Mouse (Mus musculus) MEL (cell line): Measurements from ENCODE around the gene Klf16. TPM values are rescaled to one million over a fixed set of nuclear protein-coding genes. Genes with fewer than 3 reads are reported as not detected.

Experiments
- DNase-seq: peaks from one replicate; pipeline ENCODE4 v3.0.0; 2011; ENCODE audit warnings: low read depth, low spot score
- H3K27ac ChIP-seq: 2 replicates; pipeline ENCODE4 v1.5.1; 2012; ENCODE audit warnings: low read depth, mild to moderate bottlenecking, control low read depth, low read length, moderate library complexity; ENCODE audit not compliant: control insufficient read depth
- H3K27me3 ChIP-seq, 2 experiments: fragments of 150-350 bp in 1 of 2; sonication (generic) in 1 of 2; 2 replicates each; pipeline ENCODE4 v1.6.1; 2012; ENCODE audit warnings: low read length in 2 of 2, mild to moderate bottlenecking in 2 of 2, improper control_type of control experiment in 1 of 2, moderate library complexity in 1 of 2; ENCODE audit not compliant: insufficient read depth in 2 of 2, control insufficient read depth in 1 of 2
- H3K36me3 ChIP-seq, 2 experiments: 2 replicates each; pipeline ENCODE4 v1.6.1; 2012 to 2014; ENCODE audit warnings: low read length in 2 of 2, improper control_type of control experiment in 1 of 2, inconsistent platforms in 1 of 2, mild to moderate bottlenecking in 1 of 2; ENCODE audit not compliant: insufficient read depth in 2 of 2, control insufficient read depth in 1 of 2
- H3K4me1 ChIP-seq, 2 experiments: fragments of 150-350 bp in 1 of 2; sonication (generic) in 1 of 2; 2 replicates each; pipeline ENCODE4 v1.6.1; 2012; ENCODE audit warnings: low read length in 2 of 2, improper control_type of control experiment in 1 of 2, mild to moderate bottlenecking in 1 of 2; ENCODE audit not compliant: insufficient read depth in 2 of 2, control insufficient read depth in 1 of 2
- H3K4me3 ChIP-seq, 2 experiments: fragments of 150-350 bp in 1 of 2; sonication (generic) in 1 of 2; 2 replicates each; pipeline ENCODE4 v1.5.1; 2012; ENCODE audit warnings: low read depth in 2 of 2, low read length in 2 of 2, mild to moderate bottlenecking in 2 of 2, moderate library complexity in 2 of 2, control low read depth in 1 of 2, improper control_type of control experiment in 1 of 2; ENCODE audit not compliant: control insufficient read depth in 1 of 2, insufficient read depth in 1 of 2
- H3K79me2 ChIP-seq: 2 replicates; pipeline ENCODE4 v1.6.1; 2012; ENCODE audit warnings: mild to moderate bottlenecking, low read length, moderate library complexity; ENCODE audit not compliant: control insufficient read depth, poor library complexity, insufficient read depth
- H3K9ac ChIP-seq: 2 replicates; pipeline ENCODE4 v1.6.1; 2012; ENCODE audit warnings: low read depth, mild to moderate bottlenecking, control low read depth, low read length, moderate library complexity; ENCODE audit not compliant: control insufficient read depth, poor library complexity, severe bottlenecking
- H3K9me3 ChIP-seq: fragments of 150-350 bp; sonication (generic); replicated peaks from 2 replicates; pipeline ENCODE4 v1.6.1; 2012; ENCODE audit warnings: mild to moderate bottlenecking, low read length, improper control_type of control experiment, moderate library complexity; ENCODE audit not compliant: insufficient read depth
- BHLHE40 ChIP-seq: IDR thresholded peaks from 2 replicates; pipeline ENCODE4 v1.6.1; 2012; ENCODE audit warnings: low read depth, mild to moderate bottlenecking, inconsistent platforms, low read length, improper control_type of control experiment, borderline replicate concordance
- CTCF ChIP-seq, 3 experiments: IDR thresholded peaks in 2 of 3; conservative IDR thresholded peaks in 1 of 3; 2 replicates each; pipeline ENCODE4 v1.5.1; 2011 to 2012; ENCODE audit warnings: low read length in 3 of 3, low read depth in 2 of 3, mild to moderate bottlenecking in 2 of 3, improper control_type of control experiment in 1 of 3, inconsistent platforms in 1 of 3, mixed read lengths in 1 of 3, moderate library complexity in 1 of 3; ENCODE audit not compliant: control insufficient read depth in 1 of 3, insufficient read depth in 1 of 3, poor library complexity in 1 of 3, severe bottlenecking in 1 of 3
- E2F4 ChIP-seq: IDR thresholded peaks from 2 replicates; pipeline ENCODE4 v1.6.1; 2011; ENCODE audit warnings: low read depth, low read length, improper control_type of control experiment, borderline replicate concordance
- GATA1 ChIP-seq: IDR thresholded peaks from 2 replicates; pipeline ENCODE4 v1.6.1; 2011; ENCODE audit warnings: low read depth, low read length, improper control_type of control experiment
- MAFK ChIP-seq: IDR thresholded peaks from 2 replicates; pipeline ENCODE4 v1.6.1; 2011; ENCODE audit warnings: low read depth, mild to moderate bottlenecking, low read length, improper control_type of control experiment, borderline replicate concordance
- MAX ChIP-seq: IDR thresholded peaks from 2 replicates; pipeline ENCODE4 v1.6.1; 2011; ENCODE audit warnings: low read length, improper control_type of control experiment
- POLR2A ChIP-seq, 2 experiments: IDR thresholded peaks; 2 replicates each; pipeline ENCODE4 v1.6.1; 2011 to 2012; ENCODE audit warnings: low read length in 2 of 2, mild to moderate bottlenecking in 2 of 2, control low read depth in 1 of 2, improper control_type of control experiment in 1 of 2, low read depth in 1 of 2, moderate library complexity in 1 of 2; ENCODE audit not compliant: control insufficient read depth in 1 of 2, insufficient read depth in 1 of 2, poor library complexity in 1 of 2
- RAD21 ChIP-seq: IDR thresholded peaks from 2 replicates; pipeline ENCODE4 v1.6.1; 2011; ENCODE audit warnings: mild to moderate bottlenecking, low read depth, low read length, improper control_type of control experiment
- SMC3 ChIP-seq: IDR thresholded peaks from 2 replicates; pipeline ENCODE4 v1.6.1; 2011; ENCODE audit warnings: low read depth, low read length, improper control_type of control experiment
- TAL1 ChIP-seq: IDR thresholded peaks from 2 replicates; pipeline ENCODE4 v1.6.1; 2012; ENCODE audit warnings: mild to moderate bottlenecking, inconsistent platforms, low read length, moderate library complexity, mixed read lengths
- TCF12 ChIP-seq: IDR thresholded peaks from 2 replicates; pipeline ENCODE4 v1.6.1; 2014; ENCODE audit warnings: low read depth, mild to moderate bottlenecking, inconsistent platforms, low read length, improper control_type of control experiment, moderate library complexity
- USF1 ChIP-seq: IDR thresholded peaks from 2 replicates; pipeline ENCODE4 v1.6.1; 2014; ENCODE audit warnings: low read depth, mild to moderate bottlenecking, inconsistent platforms, low read length, improper control_type of control experiment, moderate library complexity
- ZC3H11A ChIP-seq: IDR thresholded peaks from 2 replicates; pipeline ENCODE4 v1.6.1; 2012; ENCODE audit warnings: low read depth, mild to moderate bottlenecking, inconsistent platforms, low read length, improper control_type of control experiment
- ZNF384 ChIP-seq: IDR thresholded peaks from 2 replicates; pipeline ENCODE4 v1.6.1; 2012; ENCODE audit warnings: low read depth, mild to moderate bottlenecking, inconsistent platforms, low read length, improper control_type of control experiment
- polyA plus RNA-seq, 2 experiments: library from polyadenylated mRNA; stranded (reverse) in 1 of 2; unstranded in 1 of 2; fragments of >175 nt in 1 of 2; fragments of >200 nt in 1 of 2; gene quantifications; 2 replicates each; pipeline versions ENCODE4 v1.2.1 to v1.2.4; 2012; ENCODE audit warnings: low replicate concordance in 2 of 2, low read depth in 1 of 2; ENCODE audit not compliant: insufficient read length in 2 of 2, insufficient read depth in 1 of 2, missing spikeins in 1 of 2
- total RNA-seq: library from RNA; depleted of rRNA; stranded (reverse); fragments of 300-350 nt; gene quantifications from 2 replicates; pipeline ENCODE4 v1.2.3, GENCODE M21; 2012

The Klf16 gene
- total and polyA plus RNA-seq, 3 experiments: 37.1 to 51.1 TPM; not detected in 1

GRCm38 (mm10) chr10:80539493-80539892, 37.6 kb downstream of the Klf16 start:
- peaks cover 7 to 29% of the 10 kb centered on the region in 2 experiments; a peak in 3 of 4 replicates for H3K4me1 ChIP-seq
- no peak overlapping the region for H3K27ac ChIP-seq
- H3K27me3 ChIP-seq: no peaks in the 10 kb centered on the region
- no peaks in the 10 kb centered on the region for H3K9me3 ChIP-seq
- no peaks in the 10 kb centered on the region for H3K79me2 ChIP-seq
- H3K36me3 ChIP-seq: peaks cover 0 to 8% of the 10 kb centered on the region in 2 experiments; a peak in 3 of 4 replicates
- no peak for TF ChIP-seq TAL1
- 0 out of 2 replicates have a peak, but pooled peaks have one; percentile 32 for TF ChIP-seq ZNF384
- TF ChIP-seq MAFK: no peak
- TF ChIP-seq, all 39 proteins: peak for 1
- DNase-seq: no peak
- no peak overlapping the region for H3K4me3 ChIP-seq
- H3K9ac ChIP-seq: no peak overlapping the region

DNA sequence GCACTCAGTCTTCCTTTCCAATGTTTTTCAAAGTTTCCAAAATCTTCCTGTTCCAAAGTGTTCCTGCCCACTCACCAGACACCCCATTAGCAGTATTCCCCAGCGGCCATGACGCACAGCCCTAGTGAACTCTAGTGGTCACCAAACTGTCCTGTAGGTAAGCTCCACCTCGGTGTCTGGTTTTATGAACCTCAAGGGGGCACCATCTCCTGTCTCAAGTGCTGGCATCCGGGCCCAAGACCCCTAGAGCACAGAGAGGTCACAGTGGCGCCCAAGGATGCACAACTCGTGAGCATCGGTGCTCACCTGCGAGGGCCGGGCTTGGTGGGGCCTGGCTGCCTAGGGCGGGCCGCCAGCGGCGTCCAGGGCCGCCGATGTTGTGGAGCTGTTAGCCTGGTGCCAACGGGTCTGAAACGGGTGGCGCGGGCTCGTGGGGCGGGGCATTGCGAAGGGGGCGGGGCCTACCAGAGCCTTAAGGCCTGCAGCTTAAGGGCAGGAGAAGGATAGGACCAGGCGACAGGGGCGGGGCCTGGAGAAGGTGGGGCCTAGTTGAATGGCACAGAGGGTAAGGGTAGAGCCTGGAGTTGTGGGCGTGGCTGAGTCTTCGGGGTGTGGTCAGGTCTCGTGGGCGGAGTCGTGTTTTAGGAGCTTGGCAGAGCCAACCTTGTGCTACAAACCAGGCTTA, 38.3 kb downstream of the Klf16 start, which contains the start of gene Atp8b3:
Gene Atp8b3, minus strand, starts transcription at position 415 of the 685 bp plus-strand sequence.
- Histone ChIP-seq H3K4me3 (peak within 1 kb of the TSS; percentile 47 to 86), H3K36me3 (peaks cover 0 to 9% of the 10 kb centered on the region in 2 experiments; a peak in 3 of 4 replicates), H3K79me2 (no peaks in the 10 kb centered on the region), H3K27me3 (no peaks in the 10 kb centered on the region), H3K4me1 (peaks cover 10 to 35% of the 10 kb centered on the region in 2 experiments; a peak in 3 of 4 replicates)
- peak; percentile 9 to 42 (median 26); a peak in 3 of 6 replicates for TF ChIP-seq CTCF (IDR thresholded peaks at IDR 0.05 in 2 of 3, conservative IDR thresholded peaks at IDR 0.05 in 1 of 3; ENCODE audit: control insufficient read depth in 1 of 3, insufficient read depth in 1 of 3, low read depth in 2 of 3, low read length in 3 of 3, poor library complexity in 1 of 3, severe bottlenecking in 1 of 3)
- TF ChIP-seq GATA1: no peak
- TF ChIP-seq USF1: peak; percentile 34; the same call in 1 of the 2 replicates
- no peak for TF ChIP-seq MAX
- no peak for TF ChIP-seq RAD21
- TF ChIP-seq E2F4: no peak
- TF ChIP-seq POLR2A (IDR thresholded peaks at IDR 0.05; ENCODE audit: control insufficient read depth in 1 of 2, insufficient read depth in 1 of 2, low read depth in 1 of 2, low read length in 2 of 2, poor library complexity in 1 of 2): peak; percentile 22 to 36; a peak in 1 of 4 replicates
- TF ChIP-seq TCF12: no peak
- no peak for TF ChIP-seq SMC3
- TF ChIP-seq, all 39 proteins: peak for 3
- Histone ChIP-seq H3K27ac (no peak within 1 kb of the TSS), H3K9me3 (no peaks in the 10 kb centered on the region), H3K9ac (peak within 1 kb of the TSS; percentile 58)
- DNase-seq: peak; percentile 99

DNA sequence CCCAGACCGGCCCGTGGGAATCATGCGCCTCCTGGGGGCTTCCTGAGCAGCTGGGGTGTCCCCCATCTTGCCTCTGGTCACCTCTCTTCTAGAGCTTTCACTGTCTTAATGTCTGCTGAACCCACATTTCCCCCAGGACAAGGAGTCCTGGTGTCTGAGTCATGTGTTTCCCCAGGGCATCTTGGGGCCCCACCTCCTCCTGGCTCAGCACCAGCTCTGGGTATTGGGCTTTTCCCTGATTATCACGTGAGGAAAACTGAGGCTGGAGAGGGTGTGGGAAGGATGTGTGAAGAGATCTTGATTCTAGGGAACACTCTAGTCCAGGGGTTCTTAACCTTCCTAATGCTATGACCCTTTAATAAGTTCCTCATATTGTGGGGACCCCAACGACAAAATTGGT, 38.9 kb downstream of the Klf16 start:
- DNase-seq: no peak
- Histone ChIP-seq H3K4me3 (no peak overlapping the region), H3K79me2 (no peaks in the 10 kb centered on the region), H3K9me3 (no peaks in the 10 kb centered on the region), H3K27me3 (no peaks in the 10 kb centered on the region), H3K9ac (no peak overlapping the region), H3K27ac (no peak overlapping the region), H3K4me1 (peaks cover 10 to 39% of the 10 kb centered on the region in 2 experiments; a peak in 3 of 4 replicates)
- TF ChIP-seq USF1 (peak; percentile 61), BHLHE40 (peak; percentile 33; the same call in 1 of the 2 replicates), ZC3H11A (no peak)
- TF ChIP-seq, all 39 proteins: peak for 2
- H3K36me3 ChIP-seq: peaks cover 0 to 9% of the 10 kb centered on the region in 2 experiments; a peak in 2 of 4 replicates
